Mouse (Mus musculus) ES-E14 (cell line): ENCODE measurements around the gene Prex1. TPM values are rescaled to one million over a fixed set of nuclear protein-coding genes. Genes with fewer than 3 reads are reported as not detected.

Experiments used
- DNase-seq: peaks from one replicate; pipeline ENCODE4 v3.0.0-alpha.2; 2013; ENCODE audit warnings: low read depth, low spot score
- H3K27ac ChIP-seq: 2 replicates; pipeline ENCODE4 v1.5.1; 2012; ENCODE audit warnings: low read depth, mild to moderate bottlenecking, low read length, moderate library complexity, mixed read lengths; ENCODE audit not compliant: poor library complexity, insufficient read depth, severe bottlenecking
- H3K36me3 ChIP-seq: 2 replicates; pipeline ENCODE4 v1.6.1; 2012; ENCODE audit warnings: mild to moderate bottlenecking, low read length, moderate library complexity, mixed read lengths; ENCODE audit not compliant: control insufficient read depth, poor library complexity, insufficient read depth, severe bottlenecking
- H3K4me1 ChIP-seq, 2 experiments: fragments of 150-350 bp in 1 of 2; sonication (generic) in 1 of 2; 2 replicates each; pipeline ENCODE4 v1.6.1; 2012; ENCODE audit warnings: low read length in 2 of 2, mild to moderate bottlenecking in 1 of 2, mixed read lengths in 1 of 2; ENCODE audit not compliant: control insufficient read depth in 2 of 2, insufficient read depth in 2 of 2, poor library complexity in 1 of 2
- H3K4me3 ChIP-seq, 2 experiments: fragments of 150-350 bp in 1 of 2; sonication (generic) in 1 of 2; 2 replicates each; pipeline ENCODE4 v1.5.1; 2012; ENCODE audit warnings: low read length in 2 of 2, low read depth in 1 of 2, mild to moderate bottlenecking in 1 of 2, mixed read lengths in 1 of 2; ENCODE audit not compliant: insufficient read depth in 1 of 2, poor library complexity in 1 of 2, severe bottlenecking in 1 of 2
- H3K9ac ChIP-seq: 2 replicates; pipeline ENCODE4 v1.6.1; 2012; ENCODE audit warnings: low read depth, mild to moderate bottlenecking, low read length, mixed read lengths; ENCODE audit not compliant: poor library complexity, insufficient read depth, severe bottlenecking
- H3K9me3 ChIP-seq: fragments of 150-350 bp; sonication (generic); 2 replicates; pipeline ENCODE4 v1.6.1; 2012; ENCODE audit warnings: low read depth, mild to moderate bottlenecking, low read length; ENCODE audit not compliant: control insufficient read depth, insufficient read depth
- CHD2 ChIP-seq: IDR thresholded peaks from 2 replicates; pipeline ENCODE4 v1.6.1; 2014; ENCODE audit warnings: mild to moderate bottlenecking, low read depth, low read length, inconsistent platforms
- HCFC1 ChIP-seq: IDR thresholded peaks from 2 replicates; pipeline ENCODE4 v1.6.1; 2012; ENCODE audit warnings: low read length, inconsistent platforms, borderline replicate concordance; ENCODE audit not compliant: insufficient read depth
- MAFK ChIP-seq: IDR thresholded peaks from 2 replicates; pipeline ENCODE4 v1.6.1; 2014; ENCODE audit warnings: mild to moderate bottlenecking, low read depth, low read length, inconsistent platforms; ENCODE audit not compliant: insufficient read depth
- ZC3H11A ChIP-seq: IDR thresholded peaks from 2 replicates; pipeline ENCODE4 v1.6.1; 2012; ENCODE audit warnings: low read depth, mild to moderate bottlenecking, inconsistent platforms, low read length, borderline replicate concordance
- ZNF384 ChIP-seq: IDR thresholded peaks from 2 replicates; pipeline ENCODE4 v1.6.1; 2012; ENCODE audit warnings: low read depth, low read length, inconsistent platforms
- in situ Hi-C, 2 experiments: fragments of 600-800 bp; cut with MboI; formaldehyde crosslinking; loops; one replicate each; pipeline ENCODE4 v1.15.1; 2025; ENCODE audit warnings: low sequenced_read_pairs in 2 of 2, inconsistent platforms in 1 of 2; ENCODE audit not compliant: unreplicated experiment in 2 of 2
- total RNA-seq: library from RNA; depleted of rRNA; stranded (reverse); fragments of 300-350 nt; gene quantifications from 2 replicates; pipeline ENCODE4 v1.2.3, GENCODE M21; 2012

Prex1 gene
- total RNA-seq, 1 experiment = 1.5 TPM

- TF ChIP-seq ZC3H11A = no peak
- TF ChIP-seq CHD2 = no peak
- no peak for TF ChIP-seq MAFK
- TF ChIP-seq ZNF384 = no peak
- TF ChIP-seq HCFC1 = no peak
- Histone ChIP-seq H3K9me3 (no peaks in the 10 kb centered on the region), H3K4me3 (no peak overlapping the region), H3K27ac (no peak overlapping the region), H3K4me1 (no peaks in the 10 kb centered on the region), H3K36me3 (no peaks in the 10 kb centered on the region), H3K9ac (no peak overlapping the region)
- no peak for DNase-seq
- in situ Hi-C loops = no loop called here
These were observed 45.6 kb downstream of the Prex1 start for GRCm38 (mm10) chr2:166667790-166668695.

- no peaks in the 10 kb centered on the region for H3K4me1 ChIP-seq
- no peaks in the 10 kb centered on the region for H3K9me3 ChIP-seq
- no peaks in the 10 kb centered on the region for H3K36me3 ChIP-seq
- H3K9ac ChIP-seq = no peak overlapping the region
- H3K27ac ChIP-seq = no peak overlapping the region
- TF ChIP-seq ZNF384 (no peak), MAFK (no peak), HCFC1 (no peak), CHD2 (no peak)
- H3K4me3 ChIP-seq = no peak overlapping the region
- DNase-seq = no peak
- in situ Hi-C loops = no loop called here
These were observed 47.5 kb downstream of the Prex1 start for GRCm38 (mm10) chr2:166666175-166666574.

GRCm38 (mm10) chr2:166665244-166665922 is 48.2 kb downstream of the Prex1 start:
- DNase-seq = no peak
- no peak for TF ChIP-seq CHD2
- TF ChIP-seq ZNF384 = no peak
- TF ChIP-seq ZC3H11A = no peak
- Histone ChIP-seq H3K4me1 (no peaks in the 10 kb centered on the region), H3K4me3 (no peak overlapping the region), H3K27ac (no peak overlapping the region), H3K36me3 (no peaks in the 10 kb centered on the region), H3K9ac (no peak overlapping the region), H3K9me3 (no peaks in the 10 kb centered on the region)
- in situ Hi-C loops = no loop called here

- Histone ChIP-seq H3K9ac (no peak overlapping the region), H3K9me3 (no peaks in the 10 kb centered on the region), H3K4me3 (no peak overlapping the region), H3K27ac (no peak overlapping the region), H3K4me1 (no peaks in the 10 kb centered on the region), H3K36me3 (no peaks in the 10 kb centered on the region)
- in situ Hi-C loops = no loop called here
- no peak for DNase-seq
- no peak for TF ChIP-seq ZC3H11A
- no peak for TF ChIP-seq HCFC1
- no peak for TF ChIP-seq CHD2
- TF ChIP-seq MAFK = no peak
- no peak for TF ChIP-seq ZNF384
These were observed 49.1 kb downstream of the Prex1 start for GRCm38 (mm10) chr2:166664506-166664905.
